Mouse (Mus musculus): ENCODE results near the gene Ppp2r5d.
A peak's percentile ranks its signal among the peaks of the same experiment; 100 is the strongest.

Gene Ppp2r5d

DNA sequence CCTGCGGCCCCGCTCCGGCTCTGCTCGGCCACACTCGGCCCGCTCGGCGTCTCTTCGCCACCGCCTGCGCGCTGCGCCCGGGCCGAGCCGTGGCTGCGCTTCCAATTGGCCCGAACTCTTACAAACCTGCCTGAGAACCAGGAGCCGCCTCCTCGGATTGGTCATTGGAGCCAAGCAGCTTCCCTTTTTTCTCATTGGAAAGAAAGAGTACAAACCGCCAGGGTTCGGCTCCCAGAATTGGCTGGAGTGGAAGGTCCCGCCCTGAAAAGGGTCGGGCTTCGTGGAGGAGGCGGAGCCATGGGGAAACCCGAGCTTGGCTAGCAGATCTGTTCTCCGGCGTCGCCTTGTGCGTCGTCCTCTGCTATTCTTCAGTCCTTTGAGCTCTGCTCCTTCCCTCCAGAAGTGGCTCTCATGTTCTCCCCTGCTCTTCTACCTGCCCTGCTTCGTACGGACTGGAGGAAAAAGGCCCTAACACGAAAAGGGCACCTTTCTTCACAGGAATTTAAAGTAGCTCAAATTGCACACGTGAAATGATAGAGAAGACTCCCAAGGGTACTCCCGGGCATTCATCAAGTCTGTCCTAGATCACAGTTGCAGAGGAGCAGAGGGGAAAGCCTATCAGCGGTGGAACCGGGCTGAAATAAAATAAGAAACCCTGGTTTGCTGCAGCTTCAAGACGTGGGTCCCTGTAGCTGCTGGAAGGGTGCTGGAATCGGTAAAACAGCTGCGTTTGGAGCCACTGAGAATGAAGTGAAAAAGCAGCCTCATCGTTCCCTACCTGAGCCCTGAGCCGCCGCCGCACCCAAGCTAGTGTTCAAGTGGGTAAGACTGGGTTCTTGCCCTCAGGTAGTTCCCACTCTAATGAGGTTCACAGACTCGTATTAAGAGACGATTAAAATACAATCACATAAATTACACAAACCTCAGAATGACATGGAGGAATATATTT is at the start of gene Ppp2r5d:
TSS of gene Ppp2r5d (minus strand) at position 225 of the 949 bp plus-strand sequence.
- peak; percentile 94 for DNase-seq

DNA sequence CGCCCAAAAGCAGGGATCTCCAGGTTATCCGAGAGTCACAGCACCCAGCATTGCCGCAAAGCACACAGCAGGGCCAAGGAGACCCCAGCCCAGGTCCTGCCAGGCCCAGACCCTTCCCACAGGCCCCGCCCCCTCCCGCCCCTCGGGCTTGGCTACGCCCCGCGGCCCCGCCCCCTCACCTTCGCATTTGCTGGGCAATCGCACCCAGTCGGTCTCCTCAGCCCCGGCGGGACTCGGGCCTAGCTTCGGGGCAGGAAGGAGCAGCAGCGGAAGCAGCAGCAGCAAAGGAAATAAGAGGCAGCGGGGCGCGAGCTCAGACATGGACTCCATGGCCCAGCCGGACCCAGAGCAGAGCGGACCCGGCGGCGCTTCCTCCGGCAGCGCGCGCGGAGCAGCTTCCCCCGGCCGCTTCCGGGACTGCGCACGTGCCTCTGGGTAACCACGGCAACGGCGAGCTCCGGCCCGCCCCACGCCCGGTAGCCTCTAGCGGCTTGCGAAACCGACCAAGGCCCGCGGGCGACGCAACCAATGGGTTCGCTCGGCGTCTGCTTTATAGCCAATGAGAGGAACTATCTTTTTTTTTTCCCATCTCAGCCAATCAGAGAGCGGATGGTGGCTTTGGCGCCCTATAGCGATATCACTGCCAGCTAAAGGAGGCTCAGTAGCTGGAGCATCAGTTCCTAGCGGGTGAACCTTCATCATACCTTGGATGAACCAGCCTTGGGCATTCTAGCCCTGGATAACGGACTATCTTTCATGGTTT is 47.1 kb upstream of the Ppp2r5d start, which contains the start of gene Cnpy3:
TSS of gene Cnpy3 (minus strand) at position 421 of the 763 bp plus-strand sequence.
- peak; percentile 96 to 98 for DNase-seq

DNA sequence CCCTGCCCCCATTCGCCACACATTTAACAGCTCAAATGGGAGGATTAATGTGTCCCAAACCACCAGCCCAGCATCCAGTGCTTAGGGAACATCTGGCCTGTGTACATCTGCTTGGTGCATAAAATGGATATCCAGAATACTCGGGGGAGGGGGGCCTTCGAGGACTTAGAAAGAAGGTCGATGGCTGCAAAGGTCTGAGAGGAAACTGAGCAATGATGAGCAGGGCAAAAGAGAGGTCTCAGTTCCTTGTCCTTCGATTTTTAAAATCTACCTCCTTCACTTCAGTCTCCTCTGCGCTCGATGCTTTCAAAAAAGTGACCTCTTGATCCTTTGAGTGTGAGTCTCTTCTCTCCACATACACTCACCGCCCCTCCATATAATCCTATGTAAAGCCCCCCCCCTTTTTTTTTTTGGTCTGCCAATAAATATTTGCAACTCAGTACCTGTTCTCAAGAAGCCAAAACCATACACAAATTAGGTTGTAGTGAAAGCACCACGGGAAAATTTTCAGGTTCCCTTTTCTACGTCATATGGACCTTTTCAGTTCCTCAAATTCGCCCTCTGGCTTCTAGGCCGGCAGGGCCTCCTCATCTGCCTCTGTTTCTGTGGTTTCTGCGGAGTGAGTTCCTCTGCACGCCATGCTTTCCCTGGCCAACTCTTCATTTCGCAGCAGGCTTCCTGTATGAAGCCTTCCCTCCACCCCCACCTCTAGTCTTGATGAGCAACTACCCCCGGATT is 46.3 kb upstream of the Ppp2r5d start:
- no peak for DNase-seq

DNA sequence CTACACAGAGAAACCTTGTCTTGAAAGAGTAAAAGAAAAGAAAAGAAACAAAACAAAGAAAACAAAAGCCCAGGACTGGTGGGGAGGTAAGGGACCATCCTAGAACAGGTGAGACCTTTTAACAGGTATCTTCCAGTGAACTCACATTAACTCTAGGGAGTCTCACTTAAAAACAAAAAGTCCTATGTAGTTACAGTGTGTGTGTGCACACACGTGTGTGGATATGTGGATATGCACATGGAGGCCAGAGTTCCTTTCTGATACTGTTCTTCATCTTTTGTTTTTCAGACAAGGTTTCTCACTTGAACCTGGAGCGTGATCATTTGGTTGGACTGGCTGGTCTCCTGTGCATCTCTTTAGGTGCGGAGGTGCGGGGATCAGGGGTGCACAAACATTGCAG is 45.7 kb upstream of the Ppp2r5d start:
- DNase-seq = no peak

DNA sequence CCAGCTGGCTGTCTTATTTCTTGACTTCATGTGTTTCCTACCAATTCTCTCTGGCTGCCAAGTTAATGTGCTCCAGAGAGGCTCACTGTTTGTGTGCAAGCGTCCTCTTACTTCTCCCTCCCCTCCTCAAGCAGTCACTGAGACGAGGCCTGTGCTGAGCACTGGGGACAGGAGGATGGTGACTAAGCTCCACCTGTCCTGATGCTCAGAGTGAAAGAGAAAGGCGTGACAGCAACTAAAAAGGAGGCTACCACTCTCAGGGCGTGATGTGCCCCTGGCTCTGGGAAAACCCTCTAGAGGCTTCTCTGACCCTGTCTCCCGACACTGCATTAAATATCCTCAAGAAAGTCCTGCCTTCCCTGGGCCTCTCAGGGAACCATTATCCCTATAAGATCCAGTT is 44.4 kb upstream of the Ppp2r5d start:
- DNase-seq = no peak

DNA sequence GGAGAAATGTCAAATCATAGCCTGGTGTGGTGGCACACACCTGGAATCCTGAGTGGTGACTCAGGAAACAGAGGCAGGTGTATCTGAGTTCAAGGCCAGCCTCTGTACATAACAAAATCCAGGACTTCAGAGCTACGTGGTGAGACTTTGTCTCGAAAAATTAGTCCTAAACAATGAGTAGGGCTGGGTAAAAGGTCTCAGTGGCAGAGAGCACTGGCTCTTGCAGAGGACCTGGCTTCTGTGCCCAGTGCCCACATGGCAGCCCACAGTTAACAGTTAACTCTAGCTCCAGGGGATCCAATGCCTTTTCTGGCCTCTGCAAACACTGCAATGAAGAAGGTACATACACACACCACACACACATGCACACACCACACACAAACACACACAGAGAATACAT is 42.9 kb upstream of the Ppp2r5d start:
- DNase-seq = no peak

DNA sequence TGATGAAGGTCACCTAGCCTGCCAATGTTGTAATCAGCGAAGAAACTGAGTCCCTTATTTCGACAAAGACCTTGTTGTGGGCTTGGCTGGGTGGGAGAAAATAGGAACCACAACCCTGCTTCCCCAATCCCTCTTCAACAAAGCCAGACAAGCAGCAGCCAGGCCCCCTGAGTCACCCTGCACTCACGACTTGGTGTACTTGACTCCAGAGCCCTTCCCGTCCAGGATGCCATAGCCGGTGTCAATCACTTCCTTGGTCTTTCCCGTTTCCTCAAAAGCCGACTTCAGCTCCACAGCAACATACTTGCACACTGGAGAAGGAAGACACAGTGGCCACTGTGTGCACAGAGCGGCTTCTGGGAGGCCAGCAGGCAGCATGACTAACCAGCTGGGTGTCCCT is 42.3 kb upstream of the Ppp2r5d start:
- DNase-seq = no peak

DNA sequence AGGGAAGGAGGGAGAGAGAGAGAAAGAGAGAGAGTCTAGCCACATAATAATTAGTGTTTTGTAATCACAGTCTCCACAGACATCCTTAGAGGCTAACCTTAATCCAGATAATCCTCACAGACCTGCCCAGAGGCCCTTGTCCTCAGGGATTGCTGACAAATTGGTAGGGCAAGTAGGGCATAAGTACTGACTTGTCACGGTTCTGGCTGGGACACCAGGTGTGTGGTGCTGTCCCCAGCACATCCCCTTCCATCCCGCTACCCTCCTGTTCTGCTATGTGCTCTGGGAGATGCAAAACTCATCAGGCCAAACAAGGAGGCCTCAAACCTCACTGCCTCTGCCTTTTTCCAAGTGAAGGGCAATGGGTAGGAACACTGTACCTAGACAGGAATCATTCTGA is 40.6 kb upstream of the Ppp2r5d start:
- DNase-seq = no peak

DNA sequence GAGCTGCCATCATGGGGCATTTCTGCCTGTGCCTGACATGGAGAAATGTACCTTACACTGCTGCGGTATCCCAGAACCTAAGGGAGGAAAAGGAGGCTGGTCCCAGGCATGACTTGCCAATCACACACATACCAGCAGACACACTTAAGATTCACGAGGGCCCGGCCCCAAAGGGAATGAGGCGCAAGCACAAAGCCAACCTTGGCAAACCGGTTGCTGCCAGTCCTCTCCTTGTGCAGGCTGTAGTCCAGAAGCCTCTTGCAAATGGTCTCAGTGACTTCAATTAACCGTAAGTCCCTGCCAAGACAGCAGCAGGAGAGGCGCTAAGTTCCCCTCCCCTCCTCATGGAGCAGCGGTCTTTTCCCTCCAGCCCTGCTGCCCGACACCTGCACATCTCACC is 38.1 kb upstream of the Ppp2r5d start:
- no peak for DNase-seq

DNA sequence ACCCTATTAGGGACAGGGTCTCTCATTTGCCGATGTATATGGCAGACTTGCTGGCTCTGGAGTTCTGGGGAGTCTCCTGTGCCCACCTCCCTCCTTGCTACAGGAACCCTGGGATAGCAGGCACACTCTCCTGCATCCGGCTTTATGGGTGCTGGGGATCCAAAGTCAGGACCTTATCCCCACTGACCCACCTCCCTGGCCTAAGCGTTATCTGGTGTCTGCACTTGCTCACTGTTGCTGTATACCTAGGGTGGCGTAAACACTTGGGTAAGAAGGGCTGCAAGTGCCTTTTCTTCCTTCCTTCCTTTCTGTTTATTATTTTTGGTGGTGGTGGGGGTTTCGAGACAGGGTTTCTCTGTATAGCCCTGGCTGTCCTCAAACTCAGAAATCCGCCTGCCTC is 36.4 kb upstream of the Ppp2r5d start:
- no peak for DNase-seq

DNA sequence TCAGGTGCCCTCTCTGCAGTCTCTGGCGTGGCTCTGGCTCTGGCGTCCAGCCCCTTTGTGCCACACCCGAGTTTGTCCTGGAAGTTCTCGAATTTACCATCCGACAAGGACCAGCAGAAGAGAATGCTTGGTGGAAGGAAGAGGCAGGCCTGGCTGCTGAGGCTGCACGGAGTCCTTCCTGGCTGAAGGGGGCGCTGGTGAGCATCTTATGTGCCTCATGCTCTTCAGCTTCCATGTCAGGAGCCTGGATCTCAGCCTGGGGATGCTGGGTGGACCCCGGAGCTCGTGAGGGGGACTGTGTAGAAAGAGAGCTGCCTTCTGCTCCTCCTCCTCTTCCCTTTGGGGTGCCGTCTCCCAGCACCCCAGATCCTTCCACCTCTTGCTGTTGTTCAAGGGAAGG is 31.2 kb upstream of the Ppp2r5d start:
- DNase-seq = no peak

DNA sequence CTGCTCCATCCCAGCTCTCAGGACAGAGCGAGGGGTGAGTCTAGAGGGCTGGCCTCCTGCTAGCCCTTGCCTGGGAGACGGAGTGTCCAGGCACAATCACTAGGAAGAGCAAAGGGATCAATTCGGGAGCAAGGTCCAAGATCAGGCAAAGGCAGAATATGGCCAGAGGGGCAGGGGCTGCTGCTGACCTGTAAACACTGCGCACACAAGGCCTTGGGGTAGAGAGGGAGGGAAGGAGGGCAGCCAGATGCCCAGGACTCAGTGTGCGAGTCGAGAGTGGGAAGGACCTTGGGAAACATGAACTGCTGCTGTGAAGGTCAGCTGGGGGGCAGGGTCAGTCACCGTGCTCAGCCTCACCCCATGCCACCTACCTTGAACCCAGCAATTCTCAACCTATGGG is 30.4 kb upstream of the Ppp2r5d start:
- no peak for DNase-seq

DNA sequence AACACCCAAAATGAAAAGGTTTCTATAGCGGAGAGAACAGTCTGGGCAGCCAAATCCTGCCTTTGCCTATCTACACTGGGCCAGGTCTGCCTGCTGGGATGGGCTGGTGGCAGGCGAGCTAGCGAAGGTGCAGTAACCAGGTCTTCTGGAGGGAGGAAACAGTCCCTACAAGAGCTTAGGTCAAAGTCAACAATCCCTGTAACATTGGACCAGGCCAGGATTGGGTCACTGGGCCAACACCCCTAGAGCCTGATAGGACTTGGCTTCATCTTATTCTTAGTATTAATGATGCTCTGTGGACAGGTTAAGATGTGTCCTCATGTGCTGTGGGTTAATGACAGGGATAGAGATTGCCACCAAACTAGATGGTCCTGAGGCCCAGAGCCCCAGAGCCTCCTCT is 29.1 kb upstream of the Ppp2r5d start:
- no peak for DNase-seq

DNA sequence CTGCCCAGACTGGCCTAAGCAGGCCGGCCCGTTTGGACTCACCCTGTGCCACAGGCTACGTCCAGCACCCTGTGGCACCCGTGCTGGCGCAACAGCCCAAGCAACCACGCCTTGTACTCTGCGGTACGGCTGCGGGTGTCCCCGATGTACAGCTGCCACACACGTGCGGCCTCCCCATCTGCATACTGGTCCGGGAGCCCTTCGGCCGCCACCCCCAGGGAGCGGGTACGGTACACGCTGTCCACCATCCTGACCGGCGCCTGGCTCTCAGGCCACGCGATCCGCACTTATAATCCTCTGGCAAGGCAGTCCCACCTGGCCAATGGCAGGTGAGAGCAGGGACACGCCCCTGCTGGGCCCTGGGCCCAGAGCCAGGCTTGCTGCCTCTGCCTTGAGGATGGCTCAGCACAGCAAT is 24.0 kb upstream of the Ppp2r5d start, which contains the start of gene Gnmt:
TSS of gene Gnmt (minus strand) at position 265 of the 415 bp plus-strand sequence.
- peak; percentile 87 to 90 for DNase-seq

DNA sequence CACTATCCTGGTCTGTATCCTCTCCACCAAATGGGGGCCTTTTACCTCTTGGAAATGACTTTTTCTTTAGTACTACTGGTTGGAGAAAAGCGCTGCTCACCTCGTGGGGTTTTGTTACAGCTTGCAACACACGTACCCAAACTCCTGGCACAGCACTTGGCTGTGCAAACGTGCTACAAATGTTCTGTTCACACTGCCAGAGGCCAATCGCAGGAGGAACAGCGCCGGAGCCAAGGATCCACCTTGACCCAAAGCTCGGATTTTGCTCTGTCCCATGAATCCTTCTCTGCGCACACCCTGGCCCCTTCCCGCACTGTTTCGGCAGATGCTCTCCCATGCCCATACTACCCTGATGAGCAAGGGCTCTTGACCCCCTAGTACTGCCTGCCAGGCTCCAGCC is 23.6 kb upstream of the Ppp2r5d start:
- no peak for DNase-seq

DNA sequence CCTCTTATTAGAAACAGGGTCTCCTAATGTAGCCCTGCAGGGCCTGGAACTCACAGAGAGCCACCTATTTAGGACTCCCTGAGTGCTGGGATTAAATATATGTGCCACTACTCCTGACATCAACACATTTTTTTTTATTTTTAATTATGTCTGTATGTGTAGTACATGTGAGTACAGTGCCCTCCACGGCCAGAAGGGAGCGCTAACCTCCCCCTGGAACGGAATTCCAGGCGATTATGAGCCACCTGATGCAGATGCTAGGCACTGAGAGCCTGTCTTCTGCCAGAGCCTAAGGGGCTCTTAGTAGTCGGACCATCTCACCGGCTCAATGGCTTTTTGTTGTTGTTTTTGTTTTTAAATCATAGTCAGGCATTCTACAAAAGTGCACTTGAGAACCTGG is 23.1 kb upstream of the Ppp2r5d start:
- peak; percentile 36 to 54 for DNase-seq

DNA sequence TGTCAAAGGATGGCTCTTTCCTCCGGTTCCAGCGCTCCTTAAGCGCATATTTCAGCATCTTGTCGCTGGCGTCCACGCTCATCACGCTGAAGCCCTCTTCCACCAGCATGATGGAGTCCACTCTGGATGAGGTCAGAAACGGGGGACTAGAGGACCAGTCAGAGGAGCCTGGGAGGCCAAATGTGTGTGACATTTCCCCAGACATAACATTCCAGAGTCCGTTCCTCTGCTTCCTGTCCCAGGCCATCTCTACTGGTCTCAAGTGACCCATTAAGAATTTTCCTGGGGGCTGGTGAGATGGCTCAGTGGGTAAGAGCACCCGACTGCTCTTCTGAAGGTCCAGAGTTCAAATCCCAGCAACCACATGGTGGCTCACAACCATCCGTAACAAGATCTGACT is 22.4 kb upstream of the Ppp2r5d start:
- no peak for DNase-seq

DNA sequence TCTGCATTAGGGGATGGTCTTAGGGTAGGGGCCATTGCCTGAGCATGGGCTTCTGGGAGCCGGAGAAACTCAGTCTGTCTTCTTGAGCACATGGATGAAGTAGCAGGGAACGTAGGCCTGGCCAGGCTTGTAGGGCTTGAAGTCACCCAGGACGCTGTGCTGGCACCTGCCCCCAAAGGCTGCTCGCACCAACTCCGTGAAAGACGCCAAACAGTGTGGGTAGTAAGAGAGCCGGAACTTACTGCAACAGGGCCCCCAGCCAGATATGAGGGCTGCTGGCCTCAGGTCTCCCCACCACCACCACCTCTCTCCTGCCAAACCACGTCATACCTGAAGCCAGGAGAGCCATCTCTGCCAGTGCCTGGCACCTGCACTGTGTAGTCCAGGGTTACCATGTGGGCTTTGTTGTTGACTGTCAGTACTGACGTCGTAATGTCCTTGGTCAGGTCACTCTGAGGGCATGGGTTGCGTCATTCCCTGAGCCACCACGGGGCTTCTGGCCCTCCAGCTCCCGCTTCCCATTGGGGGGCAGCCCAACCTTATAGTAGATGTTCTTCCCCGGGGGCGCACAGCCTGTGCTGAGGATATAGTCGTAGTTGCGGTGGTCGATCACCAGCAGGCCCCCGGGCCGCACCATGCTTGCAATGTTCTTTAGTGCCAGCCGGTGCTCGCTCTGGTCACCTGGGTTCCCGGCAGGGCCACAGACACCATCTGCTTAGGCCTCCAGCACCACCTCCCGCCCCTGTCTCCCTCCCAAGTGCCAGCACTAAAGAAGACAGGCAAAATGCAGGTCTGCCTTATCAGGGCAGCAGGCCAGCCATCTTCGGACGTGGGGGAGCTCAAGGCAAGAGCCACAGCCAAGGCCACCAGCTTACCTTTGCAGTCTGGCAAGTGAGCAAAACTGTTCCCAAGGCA is 21.1 kb upstream of the Ppp2r5d start:
- peak; percentile 78 to 79 for DNase-seq

DNA sequence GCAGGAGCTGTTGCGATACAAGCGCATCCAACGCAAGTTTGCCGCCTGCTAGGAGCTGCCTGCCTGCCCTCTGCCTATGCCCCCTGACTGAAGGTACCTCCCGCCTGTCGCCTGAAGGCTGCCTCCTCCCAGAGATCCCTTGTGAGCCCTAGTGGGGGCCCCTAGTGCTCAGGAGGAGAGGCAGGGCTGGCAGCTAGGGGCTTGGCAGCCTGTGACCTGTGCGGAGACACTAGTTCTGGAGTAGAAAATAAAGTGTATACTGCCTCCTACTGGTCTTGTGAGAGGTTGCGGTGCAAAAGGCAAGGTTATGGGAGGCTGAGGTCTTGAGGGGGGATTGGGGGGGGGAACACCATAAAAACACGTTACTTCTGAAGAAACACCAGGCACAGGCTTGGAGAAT is 20.4 kb upstream of the Ppp2r5d start:
- peak; percentile 36 to 43 for DNase-seq

DNA sequence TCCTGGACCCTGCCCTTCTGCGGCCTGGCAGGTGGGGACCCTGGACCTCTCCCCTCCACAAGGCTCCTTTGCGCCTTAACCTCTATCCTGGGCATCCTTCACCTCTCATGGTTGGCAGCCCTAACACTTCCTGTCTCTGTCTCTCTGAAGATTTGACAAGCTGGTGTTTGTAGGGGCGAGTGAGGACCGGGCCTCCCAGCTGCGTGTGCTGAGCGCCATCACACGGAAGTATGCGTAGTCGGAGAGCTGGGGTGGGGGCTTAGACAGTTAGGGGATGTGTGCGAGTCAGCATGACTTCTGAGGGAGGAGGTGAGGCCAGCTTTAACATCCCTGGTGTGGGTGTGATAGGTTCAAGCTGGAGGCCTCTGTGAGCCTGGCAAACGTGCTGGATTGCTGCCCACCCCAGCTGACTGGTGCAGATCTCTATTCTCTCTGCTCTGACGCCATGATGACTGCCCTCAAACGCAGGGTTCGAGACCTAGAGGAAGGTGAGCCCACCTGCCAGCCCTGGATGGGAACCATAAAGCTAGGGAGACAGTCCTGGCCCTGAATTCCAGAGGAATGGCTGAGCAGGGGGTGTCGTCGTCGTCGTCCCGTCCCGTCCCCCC is 19.7 kb upstream of the Ppp2r5d start:
- DNase-seq = no peak

DNA sequence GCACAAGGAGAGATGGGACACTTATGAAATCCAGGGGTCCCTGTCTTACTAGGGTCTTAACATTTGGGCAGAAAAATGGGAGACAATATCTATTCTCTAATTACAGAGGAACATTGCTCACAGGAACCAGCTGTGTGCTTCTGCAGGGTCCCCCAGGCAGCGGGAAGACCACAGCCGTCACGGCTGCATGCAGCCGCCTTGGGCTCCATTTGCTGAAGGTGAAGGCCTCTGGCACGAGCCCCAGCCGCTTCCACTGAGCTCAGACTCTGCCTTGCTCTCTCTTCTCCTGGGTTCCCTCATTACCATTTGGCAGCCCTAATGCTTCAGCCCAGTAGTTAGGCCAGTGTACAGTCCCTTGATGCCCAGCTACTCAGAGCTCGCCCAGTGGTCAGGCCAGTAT is 16.2 kb upstream of the Ppp2r5d start:
- DNase-seq = no peak
